Mouse (Mus musculus) embryonic fibroblast, embryonic 13.5 days (primary cell): Measurements from ENCODE around the gene Castor2.
A peak's percentile ranks its signal among the peaks of the same experiment; 100 is the strongest.

ENCODE experiments used
- CTCF ChIP-seq: IDR thresholded peaks from 2 replicates; pipeline ENCODE4 v1.5.1; 2011; ENCODE audit warnings: mild to moderate bottlenecking, control low read depth, low read length, moderate library complexity, borderline replicate concordance; ENCODE audit not compliant: insufficient read depth
- POLR2A ChIP-seq: IDR thresholded peaks from 2 replicates; pipeline ENCODE4 v1.6.1; 2011; ENCODE audit warnings: low read depth, mild to moderate bottlenecking, control low read depth, low read length, moderate library complexity

- no peak for TF ChIP-seq CTCF
- TF ChIP-seq POLR2A, result peak; percentile 68
These were observed 76.8 kb downstream of the Castor2 start, which contains the start of gene Rcc1l for GRCm38 (mm10) chr5:134176169-134176881.
